Mouse (Mus musculus) MEL (cell line): ENCODE results near the gene Pcbp4. TPM values are rescaled to one million over a fixed set of nuclear protein-coding genes. Genes with fewer than 3 reads are reported as not detected.
A peak's percentile ranks its signal among the peaks of the same experiment; 100 is the strongest.

Experiments used
- DNase-seq: peaks from one replicate; pipeline ENCODE4 v3.0.0; 2011; ENCODE audit warnings: low read depth, low spot score
- H3K27ac ChIP-seq: 2 replicates; pipeline ENCODE4 v1.5.1; 2012; ENCODE audit warnings: low read depth, mild to moderate bottlenecking, control low read depth, low read length, moderate library complexity; ENCODE audit not compliant: control insufficient read depth
- H3K27me3 ChIP-seq, 2 experiments: fragments of 150-350 bp in 1 of 2; sonication (generic) in 1 of 2; 2 replicates each; pipeline ENCODE4 v1.6.1; 2012; ENCODE audit warnings: low read length in 2 of 2, mild to moderate bottlenecking in 2 of 2, improper control_type of control experiment in 1 of 2, moderate library complexity in 1 of 2; ENCODE audit not compliant: insufficient read depth in 2 of 2, control insufficient read depth in 1 of 2
- H3K36me3 ChIP-seq, 2 experiments: 2 replicates each; pipeline ENCODE4 v1.6.1; 2012 to 2014; ENCODE audit warnings: low read length in 2 of 2, improper control_type of control experiment in 1 of 2, inconsistent platforms in 1 of 2, mild to moderate bottlenecking in 1 of 2; ENCODE audit not compliant: insufficient read depth in 2 of 2, control insufficient read depth in 1 of 2
- H3K4me1 ChIP-seq, 2 experiments: fragments of 150-350 bp in 1 of 2; sonication (generic) in 1 of 2; 2 replicates each; pipeline ENCODE4 v1.6.1; 2012; ENCODE audit warnings: low read length in 2 of 2, improper control_type of control experiment in 1 of 2, mild to moderate bottlenecking in 1 of 2; ENCODE audit not compliant: insufficient read depth in 2 of 2, control insufficient read depth in 1 of 2
- H3K4me3 ChIP-seq, 2 experiments: fragments of 150-350 bp in 1 of 2; sonication (generic) in 1 of 2; 2 replicates each; pipeline ENCODE4 v1.5.1; 2012; ENCODE audit warnings: low read depth in 2 of 2, low read length in 2 of 2, mild to moderate bottlenecking in 2 of 2, moderate library complexity in 2 of 2, control low read depth in 1 of 2, improper control_type of control experiment in 1 of 2; ENCODE audit not compliant: control insufficient read depth in 1 of 2, insufficient read depth in 1 of 2
- H3K79me2 ChIP-seq: 2 replicates; pipeline ENCODE4 v1.6.1; 2012; ENCODE audit warnings: mild to moderate bottlenecking, low read length, moderate library complexity; ENCODE audit not compliant: control insufficient read depth, poor library complexity, insufficient read depth
- H3K9ac ChIP-seq: 2 replicates; pipeline ENCODE4 v1.6.1; 2012; ENCODE audit warnings: low read depth, mild to moderate bottlenecking, control low read depth, low read length, moderate library complexity; ENCODE audit not compliant: control insufficient read depth, poor library complexity, severe bottlenecking
- H3K9me3 ChIP-seq: fragments of 150-350 bp; sonication (generic); replicated peaks from 2 replicates; pipeline ENCODE4 v1.6.1; 2012; ENCODE audit warnings: mild to moderate bottlenecking, low read length, improper control_type of control experiment, moderate library complexity; ENCODE audit not compliant: insufficient read depth
- BHLHE40 ChIP-seq: IDR thresholded peaks from 2 replicates; pipeline ENCODE4 v1.6.1; 2012; ENCODE audit warnings: low read depth, mild to moderate bottlenecking, inconsistent platforms, low read length, improper control_type of control experiment, borderline replicate concordance
- CHD1 ChIP-seq: IDR thresholded peaks from 2 replicates; pipeline ENCODE4 v1.6.1; 2012; ENCODE audit warnings: low read depth, mild to moderate bottlenecking, inconsistent platforms, low read length, improper control_type of control experiment
- CHD2 ChIP-seq: IDR thresholded peaks from 2 replicates; pipeline ENCODE4 v1.6.1; 2011; ENCODE audit warnings: low read length, improper control_type of control experiment
- CTCF ChIP-seq, 3 experiments: IDR thresholded peaks in 2 of 3; conservative IDR thresholded peaks in 1 of 3; 2 replicates each; pipeline ENCODE4 v1.5.1; 2011 to 2012; ENCODE audit warnings: low read length in 3 of 3, low read depth in 2 of 3, mild to moderate bottlenecking in 2 of 3, improper control_type of control experiment in 1 of 3, inconsistent platforms in 1 of 3, mixed read lengths in 1 of 3, moderate library complexity in 1 of 3; ENCODE audit not compliant: control insufficient read depth in 1 of 3, insufficient read depth in 1 of 3, poor library complexity in 1 of 3, severe bottlenecking in 1 of 3
- ELF1 ChIP-seq: IDR thresholded peaks from 2 replicates; pipeline ENCODE4 v1.6.1; 2014; ENCODE audit warnings: low read depth, mild to moderate bottlenecking, inconsistent platforms, low read length, improper control_type of control experiment, moderate library complexity
- EP300 ChIP-seq, 2 experiments: IDR thresholded peaks; 2 replicates each; pipeline ENCODE4 v1.6.1; 2011; ENCODE audit warnings: improper control_type of control experiment in 2 of 2, low read length in 2 of 2, low read depth in 1 of 2, mild to moderate bottlenecking in 1 of 2
- ETS1 ChIP-seq: IDR thresholded peaks from 2 replicates; pipeline ENCODE4 v1.6.1; 2012; ENCODE audit warnings: low read depth, mild to moderate bottlenecking, inconsistent platforms, low read length, improper control_type of control experiment, moderate library complexity
- GABPA ChIP-seq: IDR thresholded peaks from 2 replicates; pipeline ENCODE4 v1.6.1; 2012; ENCODE audit warnings: low read depth, mild to moderate bottlenecking, inconsistent platforms, low read length, improper control_type of control experiment, moderate library complexity
- GATA1 ChIP-seq: IDR thresholded peaks from 2 replicates; pipeline ENCODE4 v1.6.1; 2011; ENCODE audit warnings: low read depth, low read length, improper control_type of control experiment
- HCFC1 ChIP-seq: IDR thresholded peaks from 2 replicates; pipeline ENCODE4 v1.6.1; 2012; ENCODE audit warnings: low read depth, mild to moderate bottlenecking, inconsistent platforms, low read length, improper control_type of control experiment, moderate library complexity
- JUND ChIP-seq: IDR thresholded peaks from 2 replicates; pipeline ENCODE4 v1.6.1; 2011; ENCODE audit warnings: low read depth, mild to moderate bottlenecking, improper control_type of control experiment, low read length
- KAT2A ChIP-seq: conservative IDR thresholded peaks from 2 replicates; pipeline ENCODE4 v1.6.1; 2012; ENCODE audit warnings: low read depth, low read length, improper control_type of control experiment, inconsistent platforms
- MAFK ChIP-seq: IDR thresholded peaks from 2 replicates; pipeline ENCODE4 v1.6.1; 2011; ENCODE audit warnings: low read depth, mild to moderate bottlenecking, low read length, improper control_type of control experiment, borderline replicate concordance
- MAX ChIP-seq: IDR thresholded peaks from 2 replicates; pipeline ENCODE4 v1.6.1; 2011; ENCODE audit warnings: low read length, improper control_type of control experiment
- MAZ ChIP-seq: IDR thresholded peaks from 2 replicates; pipeline ENCODE4 v1.6.1; 2012; ENCODE audit warnings: low read depth, mild to moderate bottlenecking, inconsistent platforms, low read length, improper control_type of control experiment
- MEF2A ChIP-seq: IDR thresholded peaks from 2 replicates; pipeline ENCODE4 v1.6.1; 2014; ENCODE audit warnings: low read depth, mild to moderate bottlenecking, inconsistent platforms, low read length, improper control_type of control experiment; ENCODE audit not compliant: poor library complexity, insufficient replicate concordance, severe bottlenecking; ENCODE audit errors: extremely low read depth
- MXI1 ChIP-seq: IDR thresholded peaks from 2 replicates; pipeline ENCODE4 v1.6.1; 2011; ENCODE audit warnings: mild to moderate bottlenecking, low read depth, low read length, improper control_type of control experiment
- MYB ChIP-seq: IDR thresholded peaks from 2 replicates; pipeline ENCODE4 v1.6.1; 2011; ENCODE audit warnings: mild to moderate bottlenecking, low read depth, low read length, improper control_type of control experiment
- MYC ChIP-seq: IDR thresholded peaks from 2 replicates; pipeline ENCODE4 v1.6.1; 2011; ENCODE audit warnings: low read depth, mild to moderate bottlenecking, low read length, improper control_type of control experiment, moderate library complexity
- NELFE ChIP-seq: IDR thresholded peaks from 2 replicates; pipeline ENCODE4 v1.6.1; 2011; ENCODE audit warnings: low read depth, low read length, improper control_type of control experiment
- NRF1 ChIP-seq: IDR thresholded peaks from 2 replicates; pipeline ENCODE4 v1.6.1; 2014; ENCODE audit warnings: low read depth, mild to moderate bottlenecking, inconsistent platforms, low read length, improper control_type of control experiment, moderate library complexity; ENCODE audit not compliant: poor library complexity, insufficient read depth, severe bottlenecking
- POLR2A ChIP-seq, 2 experiments: IDR thresholded peaks; 2 replicates each; pipeline ENCODE4 v1.6.1; 2011 to 2012; ENCODE audit warnings: low read length in 2 of 2, mild to moderate bottlenecking in 2 of 2, control low read depth in 1 of 2, improper control_type of control experiment in 1 of 2, low read depth in 1 of 2, moderate library complexity in 1 of 2; ENCODE audit not compliant: control insufficient read depth in 1 of 2, insufficient read depth in 1 of 2, poor library complexity in 1 of 2
- POLR2AphosphoS2 ChIP-seq: IDR thresholded peaks from 2 replicates; pipeline ENCODE4 v1.6.1; 2011; ENCODE audit warnings: low read length, improper control_type of control experiment
- POLR2AphosphoS5 ChIP-seq: IDR thresholded peaks from 2 replicates; pipeline ENCODE4 v1.6.1; 2012; ENCODE audit warnings: low read depth, borderline replicate concordance, mild to moderate bottlenecking, inconsistent platforms, low read length, moderate library complexity, mixed read lengths
- RAD21 ChIP-seq: IDR thresholded peaks from 2 replicates; pipeline ENCODE4 v1.6.1; 2011; ENCODE audit warnings: mild to moderate bottlenecking, low read depth, low read length, improper control_type of control experiment
- RCOR1 ChIP-seq: IDR thresholded peaks from 2 replicates; pipeline ENCODE4 v1.6.1; 2012; ENCODE audit warnings: low read depth, mild to moderate bottlenecking, inconsistent platforms, low read length, improper control_type of control experiment
- SIN3A ChIP-seq: IDR thresholded peaks from 2 replicates; pipeline ENCODE4 v1.6.1; 2012; ENCODE audit warnings: low read length, improper control_type of control experiment, inconsistent platforms
- SMC3 ChIP-seq: IDR thresholded peaks from 2 replicates; pipeline ENCODE4 v1.6.1; 2011; ENCODE audit warnings: low read depth, low read length, improper control_type of control experiment
- TAL1 ChIP-seq: IDR thresholded peaks from 2 replicates; pipeline ENCODE4 v1.6.1; 2012; ENCODE audit warnings: mild to moderate bottlenecking, inconsistent platforms, low read length, moderate library complexity, mixed read lengths
- TBP ChIP-seq: IDR thresholded peaks from 2 replicates; pipeline ENCODE4 v1.8.0; 2011; ENCODE audit warnings: low read depth, low read length, improper control_type of control experiment
- TCF12 ChIP-seq: IDR thresholded peaks from 2 replicates; pipeline ENCODE4 v1.6.1; 2014; ENCODE audit warnings: low read depth, mild to moderate bottlenecking, inconsistent platforms, low read length, improper control_type of control experiment, moderate library complexity
- UBTF ChIP-seq: IDR thresholded peaks from 2 replicates; pipeline ENCODE4 v1.6.1; 2012; ENCODE audit warnings: low read depth, mild to moderate bottlenecking, inconsistent platforms, low read length, improper control_type of control experiment, moderate library complexity, borderline replicate concordance; ENCODE audit not compliant: insufficient read depth
- USF1 ChIP-seq: IDR thresholded peaks from 2 replicates; pipeline ENCODE4 v1.6.1; 2014; ENCODE audit warnings: low read depth, mild to moderate bottlenecking, inconsistent platforms, low read length, improper control_type of control experiment, moderate library complexity
- USF2 ChIP-seq, 2 experiments: IDR thresholded peaks; 2 replicates each; pipeline ENCODE4 v1.6.1; 2011 to 2012; ENCODE audit warnings: improper control_type of control experiment in 2 of 2, low read length in 2 of 2, borderline replicate concordance in 1 of 2, inconsistent platforms in 1 of 2, low read depth in 1 of 2, mild to moderate bottlenecking in 1 of 2; ENCODE audit not compliant: insufficient read depth in 1 of 2
- ZC3H11A ChIP-seq: IDR thresholded peaks from 2 replicates; pipeline ENCODE4 v1.6.1; 2012; ENCODE audit warnings: low read depth, mild to moderate bottlenecking, inconsistent platforms, low read length, improper control_type of control experiment
- ZKSCAN1 ChIP-seq: IDR thresholded peaks from 2 replicates; pipeline ENCODE4 v1.6.1; 2012; ENCODE audit warnings: low read depth, mild to moderate bottlenecking, inconsistent platforms, low read length, improper control_type of control experiment, moderate library complexity
- ZMIZ1 ChIP-seq: IDR thresholded peaks from 2 replicates; pipeline ENCODE4 v1.6.1; 2012; ENCODE audit warnings: low read depth, mild to moderate bottlenecking, inconsistent platforms, low read length, improper control_type of control experiment, moderate library complexity
- polyA plus RNA-seq, 2 experiments: library from polyadenylated mRNA; stranded (reverse) in 1 of 2; unstranded in 1 of 2; fragments of >175 nt in 1 of 2; fragments of >200 nt in 1 of 2; gene quantifications; 2 replicates each; pipeline versions ENCODE4 v1.2.1 to v1.2.4; 2012; ENCODE audit warnings: low replicate concordance in 2 of 2, low read depth in 1 of 2; ENCODE audit not compliant: insufficient read length in 2 of 2, insufficient read depth in 1 of 2, missing spikeins in 1 of 2
- total RNA-seq: library from RNA; depleted of rRNA; stranded (reverse); fragments of 300-350 nt; gene quantifications from 2 replicates; pipeline ENCODE4 v1.2.3, GENCODE M21; 2012

Pcbp4 gene
- total and polyA plus RNA-seq, 3 experiments, result 7.7 to 36.6 TPM; not detected in 1

DNA sequence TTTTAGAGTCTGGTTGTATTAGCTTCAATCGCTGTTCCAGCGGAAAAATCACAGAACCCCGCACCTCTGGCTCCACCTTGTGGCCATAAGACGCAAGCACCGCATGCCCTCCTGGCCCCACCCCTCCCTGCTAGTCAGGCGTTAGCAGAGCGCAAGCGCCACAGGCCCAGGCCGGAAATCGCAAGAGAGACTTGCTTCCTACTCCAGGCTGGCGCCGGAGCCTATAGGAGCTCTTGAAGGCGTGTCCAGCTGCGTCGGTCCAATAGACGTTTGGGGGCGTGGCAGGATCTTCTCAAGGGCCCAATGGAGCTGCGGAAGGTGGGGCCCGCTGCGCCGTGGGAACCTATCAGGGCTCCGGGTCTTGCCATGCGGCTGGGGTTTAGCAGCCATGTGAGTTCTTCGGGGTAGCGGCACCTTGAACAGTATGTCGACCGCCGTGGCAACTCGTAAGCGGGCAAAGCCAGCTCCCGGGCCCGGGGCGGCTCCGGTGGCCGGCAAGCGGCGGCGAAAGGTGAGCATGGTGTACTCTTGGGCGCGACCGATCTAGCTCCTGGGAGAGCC lies 23.9 kb downstream of the Pcbp4 start, which contains the start of gene Parp3:
TSS of gene Parp3 (minus strand) at position 26 of the 561 bp plus-strand sequence.
- Histone ChIP-seq H3K27me3 (no peaks in the 10 kb centered on the region), H3K9ac (peak within 1 kb of the TSS; percentile 81), H3K4me1 (peaks cover 0 to 11% of the 10 kb centered on the region in 2 experiments; a peak in 3 of 4 replicates), H3K36me3 (peaks cover 0 to 3% of the 10 kb centered on the region in 2 experiments; a peak in 3 of 4 replicates), H3K27ac (peak within 1 kb of the TSS; percentile 68), H3K9me3 (no peaks in the 10 kb centered on the region), H3K79me2 (peaks cover 27% of the 10 kb centered on the region), H3K4me3 (peak within 1 kb of the TSS; percentile 78 to 97)
- peak; percentile 100 for DNase-seq
- no peak for TF ChIP-seq ZKSCAN1
- TF ChIP-seq MAFK, result no peak
- TF ChIP-seq EP300 (IDR thresholded peaks at IDR 0.05; ENCODE audit: low read depth in 1 of 2, low read length in 2 of 2), result no peak
- peak; percentile 49; the same call in 1 of the 2 replicates for TF ChIP-seq ZC3H11A
- no peak for TF ChIP-seq TAL1
- peak; percentile 65 to 89 for TF ChIP-seq POLR2A (IDR thresholded peaks at IDR 0.05; ENCODE audit: control insufficient read depth in 1 of 2, insufficient read depth in 1 of 2, low read depth in 1 of 2, low read length in 2 of 2, poor library complexity in 1 of 2)
- TF ChIP-seq MXI1, result peak; percentile 99
- TF ChIP-seq KAT2A, result no peak; the same call in 1 of the 2 replicates
- TF ChIP-seq TBP, result 0 out of 2 replicates have a peak, but pooled peaks have one; percentile 42
- TF ChIP-seq USF2 (IDR thresholded peaks at IDR 0.05; ENCODE audit: borderline replicate concordance in 1 of 2, insufficient read depth in 1 of 2, low read depth in 1 of 2, low read length in 2 of 2), result no peak
- no peak for TF ChIP-seq UBTF
- TF ChIP-seq ZMIZ1, result no peak
- TF ChIP-seq JUND, result no peak
- peak; percentile 85 for TF ChIP-seq HCFC1
- TF ChIP-seq MYB, result no peak
- TF ChIP-seq POLR2AphosphoS5, result no peak
- peak; percentile 96 for TF ChIP-seq RAD21
- TF ChIP-seq CTCF (IDR thresholded peaks at IDR 0.05 in 2 of 3, conservative IDR thresholded peaks at IDR 0.05 in 1 of 3; ENCODE audit: control insufficient read depth in 1 of 3, insufficient read depth in 1 of 3, low read depth in 2 of 3, low read length in 3 of 3, poor library complexity in 1 of 3, severe bottlenecking in 1 of 3), result peak; percentile 84 to 98 (median 95)
- peak; percentile 80 for TF ChIP-seq NELFE
- TF ChIP-seq BHLHE40, result no peak
- TF ChIP-seq MEF2A, result no peak
- peak; percentile 88 for TF ChIP-seq SIN3A
- TF ChIP-seq MAZ, result peak; percentile 83; the same call in 1 of the 2 replicates
- peak; percentile 62 for TF ChIP-seq USF1
- TF ChIP-seq ELF1, result peak; percentile 96
- TF ChIP-seq SMC3, result peak; percentile 77
- TF ChIP-seq POLR2AphosphoS2, result no peak; the same call in 1 of the 2 replicates
- TF ChIP-seq RCOR1, result peak; percentile 83
- peak; percentile 93 for TF ChIP-seq NRF1
- no peak for TF ChIP-seq GATA1
- peak; percentile 89 for TF ChIP-seq MYC
- no peak for TF ChIP-seq GABPA
- TF ChIP-seq MAX, result peak; percentile 96
- no peak for TF ChIP-seq ETS1
- peak; percentile 48; the same call in 1 of the 2 replicates for TF ChIP-seq CHD2
- TF ChIP-seq CHD1, result no peak
- no peak for TF ChIP-seq TCF12
